Mouse (Mus musculus) small intestine, adult 2 months (tissue): ENCODE measurements at regions not wholly inside any gene's neighbourhood (a gene's known extent, or its start where the extent isn't known, plus 50 kb on each side); places are given as distances from the start of the nearest gene placed in this dataset.

Experiments
- H3K27ac ChIP-seq: fragments of 200-500 bp; 2 replicates; pipeline ENCODE4 v1.5.1; 2012; ENCODE audit warnings: low read depth, low read length, control low read depth, inconsistent platforms; ENCODE audit not compliant: insufficient read depth
- H3K27me3 ChIP-seq: fragments of 200-500 bp; 2 replicates; pipeline ENCODE4 v1.6.1; 2012; ENCODE audit warnings: mild to moderate bottlenecking, moderate library complexity, low read length, inconsistent platforms; ENCODE audit not compliant: control insufficient read depth, insufficient read depth
- H3K36me3 ChIP-seq: fragments of 200-500 bp; 2 replicates; pipeline ENCODE4 v1.6.1; 2012; ENCODE audit warnings: mild to moderate bottlenecking, low read length, control low read depth, inconsistent platforms; ENCODE audit not compliant: control insufficient read depth, insufficient read depth
- H3K4me1 ChIP-seq: fragments of 200-500 bp; 2 replicates; pipeline ENCODE4 v1.6.1; 2012; ENCODE audit warnings: low read length, inconsistent platforms, mixed read lengths; ENCODE audit not compliant: control insufficient read depth, insufficient read depth, insufficient read length
- H3K4me3 ChIP-seq: fragments of 200-500 bp; 2 replicates; pipeline ENCODE4 v1.5.1; 2012; ENCODE audit warnings: low read depth, mild to moderate bottlenecking, control low read depth, inconsistent platforms, low read length, moderate library complexity
- CTCF ChIP-seq: fragments of 200-500 bp; IDR thresholded peaks from 2 replicates; pipeline ENCODE4 v1.5.1; 2012; ENCODE audit warnings: low read depth, mild to moderate bottlenecking, control low read depth, inconsistent platforms, low read length, moderate library complexity, mixed read lengths; ENCODE audit not compliant: insufficient replicate concordance, insufficient read length; ENCODE audit errors: extremely low read depth
- POLR2A ChIP-seq: fragments of 200-500 bp; IDR thresholded peaks from 2 replicates; pipeline ENCODE4 v1.6.1; 2012; ENCODE audit warnings: low read depth, mild to moderate bottlenecking, control low read depth, inconsistent platforms, low read length, moderate library complexity
- WGBS: fragments of 180-500 bp; shearing (Covaris S2); methylation state at CpG from one replicate; pipeline ENCODE4 v1.1.7; 2018; 5-methylcytosine and 5-hydroxymethylcytosine counted together

DNA sequence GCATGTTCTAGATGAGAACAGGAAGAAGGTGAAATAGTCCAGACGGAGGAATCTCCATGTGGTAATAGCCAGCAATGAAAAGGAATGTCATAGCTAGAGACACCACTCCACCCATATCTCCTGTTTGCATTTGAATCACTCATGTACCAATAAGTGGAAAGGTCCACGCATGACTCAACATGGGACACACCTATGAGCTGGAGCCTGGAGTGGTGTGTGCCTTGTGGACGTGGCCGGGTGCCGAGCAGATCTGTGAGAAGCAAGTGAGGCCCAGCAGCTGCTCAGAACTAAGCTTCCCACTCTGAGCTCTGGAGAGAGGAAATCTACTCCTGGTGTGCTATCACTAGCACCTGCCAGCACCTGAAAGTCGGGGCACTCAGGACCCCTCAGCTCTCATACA is 116.4 kb upstream of the Xylt1 start:
- Histone ChIP-seq H3K36me3 (no peaks in the 10 kb centered on the region), H3K4me3 (no peak overlapping the region), H3K4me1 (no peaks in the 10 kb centered on the region), H3K27ac (no peak overlapping the region), H3K27me3 (no peaks in the 10 kb centered on the region)
- TF ChIP-seq CTCF: no peak
- TF ChIP-seq POLR2A: no peak
- 68% methylated on average over 6 of the region's 6 CpGs for WGBS

DNA sequence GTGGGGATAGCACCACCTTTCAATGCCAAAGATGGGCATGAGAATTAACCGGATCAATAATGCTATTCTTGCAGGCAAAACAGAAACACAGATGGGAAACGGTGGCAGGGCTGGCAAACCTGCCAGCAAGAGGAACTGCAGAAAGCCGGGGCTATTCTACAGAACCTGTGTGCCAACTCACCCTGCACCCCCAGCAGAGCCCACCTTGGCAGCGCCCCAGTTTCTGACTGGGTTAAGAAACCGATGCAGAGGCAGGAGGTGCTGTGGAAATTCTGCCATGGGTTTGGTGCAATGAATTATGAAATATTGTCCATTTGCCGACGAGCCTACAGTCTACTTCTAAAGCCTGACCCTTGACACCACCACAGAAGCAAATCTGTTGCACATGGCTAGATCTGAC is 112.7 kb upstream of the Xylt1 start:
- TF ChIP-seq POLR2A: no peak
- no peak for TF ChIP-seq CTCF
- 82% methylated on average over 7 of the region's 7 CpGs for WGBS
- H3K36me3 ChIP-seq: no peaks in the 10 kb centered on the region

DNA sequence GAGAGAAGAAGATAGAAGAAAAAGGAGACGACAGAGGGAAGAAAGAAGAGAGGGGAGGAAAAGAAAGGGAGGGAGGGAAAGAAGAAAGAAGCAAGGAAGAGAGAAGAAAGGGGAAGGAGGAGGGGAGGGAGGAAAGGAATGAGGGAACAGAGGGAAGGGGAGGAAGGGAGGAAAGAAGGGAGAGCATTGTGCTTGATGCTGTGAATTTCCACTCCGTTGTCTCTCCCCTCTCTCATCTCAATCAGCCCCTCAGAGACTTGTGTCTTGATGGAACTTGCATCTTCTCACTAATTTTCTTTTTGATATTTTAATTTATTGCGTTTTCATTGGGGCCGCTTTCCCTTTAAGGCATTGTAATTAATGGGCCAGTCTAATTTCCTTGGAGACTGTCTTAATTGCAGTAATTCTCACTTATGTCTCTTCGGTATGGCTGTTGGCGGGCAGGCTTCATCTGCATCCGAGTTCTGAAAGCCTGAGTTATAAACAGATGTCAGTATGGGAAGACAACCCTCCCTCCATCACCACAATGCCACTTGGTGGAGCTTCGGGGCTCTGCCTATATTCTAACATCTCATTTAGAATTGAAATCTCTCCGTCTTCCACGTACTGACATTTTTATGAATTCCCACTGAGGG is 111.4 kb upstream of the Xylt1 start:
- WGBS: 78% methylated on average over 10 of the region's 10 CpGs
- Histone ChIP-seq H3K4me3 (no peak overlapping the region), H3K27me3 (no peaks in the 10 kb centered on the region), H3K36me3 (no peaks in the 10 kb centered on the region), H3K27ac (no peak overlapping the region), H3K4me1 (no peaks in the 10 kb centered on the region)
- TF ChIP-seq CTCF (no peak), POLR2A (no peak)

More for the DNA sequence above, 112.7 kb upstream of the Xylt1 start:
- Histone ChIP-seq H3K27me3 (no peaks in the 10 kb centered on the region), H3K4me3 (no peak overlapping the region), H3K27ac (no peak overlapping the region), H3K4me1 (no peaks in the 10 kb centered on the region)

DNA sequence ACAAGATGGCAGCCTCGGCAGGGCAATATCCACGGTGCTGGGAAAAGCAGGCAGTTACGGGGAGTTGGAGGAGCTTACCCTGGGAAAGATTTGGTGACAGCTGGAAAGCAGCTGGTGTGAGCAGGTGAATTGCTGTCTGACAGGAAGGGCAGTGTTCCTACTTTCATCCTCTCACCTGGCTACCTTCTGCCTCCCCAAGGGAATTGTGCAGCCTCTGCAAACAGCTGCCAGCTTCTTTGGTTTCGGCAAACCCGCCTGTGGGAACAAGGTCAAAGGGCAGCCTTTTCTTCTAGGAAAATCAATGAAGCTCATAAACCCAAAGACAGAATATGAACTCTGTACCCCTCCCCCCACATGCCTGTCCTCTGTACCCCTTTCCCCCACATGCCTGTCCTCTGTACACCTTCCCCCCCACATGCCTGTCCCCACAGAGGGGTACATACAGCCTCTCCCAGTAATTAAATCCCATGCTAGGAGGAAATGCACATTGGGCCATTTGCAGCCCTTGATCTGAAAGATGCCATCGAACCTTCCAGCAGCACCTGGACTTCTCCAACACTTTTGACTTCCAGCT is 102.3 kb upstream of the Xylt1 start:
- 28% methylated on average over 6 of the region's 6 CpGs for WGBS
- Histone ChIP-seq H3K4me1 (no peaks in the 10 kb centered on the region), H3K4me3 (no peak overlapping the region), H3K27ac (no peak overlapping the region), H3K27me3 (no peaks in the 10 kb centered on the region), H3K36me3 (no peaks in the 10 kb centered on the region)
- TF ChIP-seq CTCF: no peak
- no peak for TF ChIP-seq POLR2A

GRCm38 (mm10) chr7:117282194-117282593 is 98.6 kb upstream of the Xylt1 start:
- no peak overlapping the region for H3K4me3 ChIP-seq
- no peaks in the 10 kb centered on the region for H3K27me3 ChIP-seq
- whole genome bisulfite sequencing: 81% methylated on average over 1 of the region's 1 CpGs
- H3K4me1 ChIP-seq: no peaks in the 10 kb centered on the region
- no peak for TF ChIP-seq CTCF
- TF ChIP-seq POLR2A: no peak
- H3K27ac ChIP-seq: no peak overlapping the region
- H3K36me3 ChIP-seq: no peaks in the 10 kb centered on the region

DNA sequence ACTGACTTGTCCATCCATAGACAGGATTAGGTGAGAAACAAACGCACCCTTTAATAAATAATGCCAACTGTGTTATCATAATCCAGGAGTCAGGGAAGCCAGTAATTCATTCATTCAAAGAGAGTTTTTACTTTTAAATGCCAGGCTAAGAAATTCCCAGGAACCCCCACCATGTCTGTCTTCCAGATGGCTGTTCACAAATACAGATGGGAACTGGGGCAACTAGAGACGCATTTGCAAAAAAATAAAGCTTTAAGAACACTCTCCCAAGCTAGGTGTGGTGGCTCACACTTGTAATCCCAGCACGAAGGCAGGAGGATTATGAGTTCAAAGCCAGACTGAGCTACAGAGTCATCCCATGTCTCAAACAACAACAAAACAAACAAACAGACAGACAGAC is 95.6 kb upstream of the Xylt1 start:
- Histone ChIP-seq H3K4me1 (no peaks in the 10 kb centered on the region), H3K27me3 (no peaks in the 10 kb centered on the region)
- TF ChIP-seq CTCF (no peak), POLR2A (no peak)

GRCm38 (mm10) chr7:117285985-117286384 is 94.8 kb upstream of the Xylt1 start:
- Histone ChIP-seq H3K27ac (no peak overlapping the region), H3K4me1 (no peaks in the 10 kb centered on the region), H3K4me3 (no peak overlapping the region), H3K36me3 (no peaks in the 10 kb centered on the region), H3K27me3 (no peaks in the 10 kb centered on the region)
- 30% methylated on average over 5 of the region's 5 CpGs for WGBS
- TF ChIP-seq CTCF (no peak), POLR2A (no peak)

More for the DNA sequence above, 95.6 kb upstream of the Xylt1 start:
- 73% methylated on average over 3 of the region's 3 CpGs for WGBS
- no peaks in the 10 kb centered on the region for H3K36me3 ChIP-seq
- no peak overlapping the region for H3K27ac ChIP-seq
- H3K4me3 ChIP-seq: no peak overlapping the region
